Mouse (Mus musculus) c-Kit-positive CD71-positive TER-119-negative erythroid progenitor cells, embryonic 14.5 days (primary cell): ENCODE measurements around the gene Gatad2b.

ENCODE experiments used
- DNase-seq: peaks from one replicate; pipeline ENCODE4 v3.0.0-alpha.2; 2013; ENCODE audit warnings: low read depth

The Gatad2b gene

GRCm38 (mm10) chr3:90383690-90384089, 90.7 kb downstream of the Gatad2b start:
- DNase-seq: no peak

- no peak for DNase-seq
Measured at GRCm38 (mm10) chr3:90384851-90385375, 91.9 kb downstream of the Gatad2b start.

- DNase-seq: no peak
Measured at GRCm38 (mm10) chr3:90386817-90387216, 93.8 kb downstream of the Gatad2b start.

DNA sequence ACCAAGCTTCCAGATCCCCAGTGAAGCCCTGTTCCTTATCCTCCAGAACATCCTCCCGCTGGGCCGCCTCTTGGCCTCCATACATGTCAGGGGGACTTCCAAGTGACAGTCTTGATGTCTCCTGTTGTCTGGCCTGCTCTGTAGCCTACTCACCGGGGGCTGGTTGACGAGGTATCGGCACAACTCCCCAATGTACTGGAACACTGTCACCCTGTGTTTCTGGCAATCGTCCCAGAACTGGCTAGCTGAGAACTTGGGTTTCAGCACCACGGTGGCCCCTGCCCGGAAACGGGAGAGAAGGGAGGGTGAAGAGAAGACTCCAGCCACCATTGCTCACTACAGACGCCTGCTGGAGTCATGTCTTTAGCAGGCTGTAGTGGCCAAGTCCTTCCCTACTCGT, 94.5 kb downstream of the Gatad2b start:
- no peak for DNase-seq

DNA sequence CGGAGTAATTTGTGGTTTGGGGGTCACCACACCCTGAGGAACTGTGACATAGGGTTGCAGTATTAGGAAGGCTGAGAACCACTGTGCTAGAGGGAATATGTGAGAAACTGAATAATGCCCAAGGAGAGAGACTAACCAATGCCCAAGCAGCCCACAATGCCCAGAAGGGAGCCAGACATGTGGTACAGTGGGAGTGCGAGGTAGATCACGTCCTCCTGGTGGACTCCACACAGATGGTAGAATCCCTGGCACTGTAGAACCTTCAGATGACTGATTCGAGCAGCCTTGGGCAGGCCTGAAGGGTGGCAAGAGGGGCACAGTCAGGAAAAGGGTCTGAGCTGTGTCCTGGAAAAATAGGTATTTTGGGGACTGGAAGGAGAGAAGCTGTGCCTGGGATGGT, 95.2 kb downstream of the Gatad2b start:
- no peak for DNase-seq

- no peak for DNase-seq
Measured at GRCm38 (mm10) chr3:90388726-90389510, 95.9 kb downstream of the Gatad2b start.

GRCm38 (mm10) chr3:90389511-90390490, 96.8 kb downstream of the Gatad2b start, which contains the start of gene Slc27a3:
Slc27a3 (minus strand) TSS chr3:90389938.
- DNase-seq: no peak

GRCm38 (mm10) chr3:90391004-90391403, 98.0 kb downstream of the Gatad2b start:
- DNase-seq: no peak

GRCm38 (mm10) chr3:90391941-90392340, 99.0 kb downstream of the Gatad2b start:
- no peak for DNase-seq

GRCm38 (mm10) chr3:90392661-90393060, 99.7 kb downstream of the Gatad2b start:
- DNase-seq: no peak

DNA sequence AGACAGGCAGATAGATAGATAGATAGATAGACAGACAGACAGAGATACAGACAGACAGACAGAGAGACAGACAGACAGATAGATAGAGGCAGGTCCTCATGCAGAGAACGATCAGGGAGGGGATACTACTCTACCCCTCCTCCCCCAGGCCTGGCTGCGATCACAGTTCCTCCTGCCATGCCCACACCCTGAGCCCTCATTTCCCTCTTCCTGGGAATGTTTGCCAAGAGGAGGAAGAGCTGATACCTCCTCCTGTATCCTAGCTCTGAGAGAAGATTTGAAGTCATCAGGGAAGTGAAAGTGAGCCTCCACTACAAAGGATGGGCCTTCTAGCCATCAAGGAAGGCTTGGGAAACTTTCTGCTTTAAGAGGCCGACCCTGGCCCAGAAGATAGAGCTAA, 102.7 kb downstream of the Gatad2b start:
- DNase-seq: no peak

- no peak for DNase-seq
Measured at GRCm38 (mm10) chr3:90400993-90401392, 108.0 kb downstream of the Gatad2b start.

DNA sequence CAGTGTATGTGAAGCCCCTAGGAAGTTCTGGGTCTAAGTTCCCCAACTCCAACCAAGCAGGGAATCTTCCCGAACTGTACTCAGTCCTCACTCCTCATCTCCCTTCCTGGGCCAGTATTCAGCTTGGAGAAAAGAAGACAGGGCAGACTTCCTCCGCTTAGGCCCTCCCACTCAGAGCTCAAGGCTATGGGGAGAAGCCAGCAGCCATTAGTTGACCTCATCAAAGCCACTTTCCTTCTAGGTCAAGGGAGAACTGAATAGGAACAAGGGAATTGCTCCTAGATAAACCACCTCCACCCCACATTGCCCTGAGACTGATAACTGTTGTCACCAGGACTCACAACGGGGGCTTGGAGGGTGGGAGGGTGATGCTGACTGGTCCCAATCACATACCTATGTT, 111.1 kb downstream of the Gatad2b start:
- DNase-seq: no peak

GRCm38 (mm10) chr3:90404609-90405008, 111.6 kb downstream of the Gatad2b start:
- DNase-seq: no peak

DNA sequence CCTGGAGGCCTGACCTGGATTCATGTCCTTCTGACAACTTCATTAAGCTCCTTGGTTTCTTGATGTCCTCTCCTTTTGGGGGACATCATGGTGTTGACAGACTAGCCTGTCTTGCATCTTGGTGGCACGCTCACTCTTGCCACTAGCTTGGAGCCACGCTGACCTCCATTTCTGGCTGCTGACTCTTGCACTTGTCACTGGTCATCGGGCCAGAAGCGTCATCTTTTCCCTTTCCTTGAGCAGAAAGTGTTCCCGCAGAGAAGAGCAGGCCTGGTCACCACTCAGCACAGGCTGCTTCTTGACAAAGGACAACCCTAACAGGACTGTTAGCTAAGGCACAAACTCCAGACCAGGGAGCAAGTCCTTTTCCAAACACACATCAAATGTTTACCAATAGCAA, 113.4 kb downstream of the Gatad2b start:
- DNase-seq: no peak

GRCm38 (mm10) chr3:90408721-90409120, 115.7 kb downstream of the Gatad2b start:
- DNase-seq: no peak

- no peak for DNase-seq
Measured at GRCm38 (mm10) chr3:90412312-90413010, 119.5 kb downstream of the Gatad2b start.

DNA sequence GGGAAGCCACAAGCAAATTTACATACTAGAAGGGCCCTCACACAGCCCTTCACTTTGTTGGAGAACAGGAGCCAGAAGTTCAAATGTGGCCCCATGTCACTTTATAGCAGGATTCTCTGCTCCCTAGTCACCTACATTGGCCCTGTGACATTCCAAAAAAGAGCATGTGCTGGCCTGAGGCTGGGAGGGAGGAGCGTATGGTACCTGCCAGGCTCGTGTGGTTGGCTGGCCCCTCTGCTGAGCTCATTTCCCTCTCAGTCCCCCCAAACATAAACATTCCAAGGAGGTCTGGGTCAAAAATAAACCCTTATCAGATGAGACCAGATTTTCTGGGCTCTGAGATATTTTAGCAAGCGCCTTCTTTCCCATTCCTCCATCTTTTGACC, 120.0 kb downstream of the Gatad2b start:
- DNase-seq: no peak
